Mouse (Mus musculus) testis, adult 10 weeks (tissue): ENCODE results near the gene Nln. TPM values are rescaled to one million over a fixed set of nuclear protein-coding genes. Genes with fewer than 3 reads are reported as not detected.

Experiments used
- polyA plus RNA-seq: library from polyadenylated mRNA; stranded (reverse); fragments of 350-450 nt; fragmentation: Illumina TruSeq; extraction: RNeasy Lipid Tissue Mini Kit (QIAGEN cat#74804); gene quantifications from one replicate; pipeline ENCODE4 v1.2.3, GENCODE M21; 2014; ENCODE audit warnings: low read depth, low replicate concordance

Nln gene
- polyA plus RNA-seq, result 32.6 TPM

GRCm38 (mm10) chr13:104109288-104109815 lies at the start of gene Nln, which contains the start of gene Sgtb:
Nln (minus strand) TSS chr13:104109614.
Sgtb (plus strand) TSS chr13:104109741.

Other genes starting within 250 kb of the Nln start
- gene Erbin, start 189.1 kb downstream of the Nln start, polyA plus RNA-seq, result 52.3 TPM
- 4.7 TPM for gene Sgtb, start 127 bp upstream of the Nln start, polyA plus RNA-seq
- 17.3 TPM for gene Trappc13, start 68.9 kb upstream of the Nln start, polyA plus RNA-seq
- 77.0 TPM for gene Trim23, start 69.2 kb upstream of the Nln start, polyA plus RNA-seq
- 143 TPM for gene Cenpk, start 119.0 kb upstream of the Nln start, polyA plus RNA-seq
- 35.4 TPM for gene Ppwd1, start 119.2 kb upstream of the Nln start, polyA plus RNA-seq
- 1.9 TPM for gene Adamts6, start 178.2 kb upstream of the Nln start, polyA plus RNA-seq